Mouse (Mus musculus) urinary bladder, postnatal 4 days (tissue): Measurements from ENCODE around the gene Col8a2.

Experiments
- DNase-seq, 2 experiments: peaks; one replicate each; pipeline ENCODE4 v3.0.0; 2021 to 2022; ENCODE audit warnings: low spot score in 2 of 2

The Col8a2 gene

GRCm38 (mm10) chr4:126260520-126261201, 25.9 kb upstream of the Col8a2 start:
- DNase-seq, result peak; percentile 80 to 82

- DNase-seq, result no peak
These were observed 25.3 kb upstream of the Col8a2 start for GRCm38 (mm10) chr4:126261266-126261665.

- DNase-seq, result no peak
These were observed 24.9 kb upstream of the Col8a2 start for GRCm38 (mm10) chr4:126261675-126262074.

- DNase-seq, result peak; percentile 99
These were observed 24.3 kb upstream of the Col8a2 start, which contains the start of gene Trappc3 for GRCm38 (mm10) chr4:126262119-126262807. Gene Trappc3, plus strand, starts transcription at chr4:126262325.

GRCm38 (mm10) chr4:126269292-126269691, 17.3 kb upstream of the Col8a2 start:
- DNase-seq, result no peak

- DNase-seq, result no peak
These were observed 12.8 kb upstream of the Col8a2 start for GRCm38 (mm10) chr4:126273753-126274152.

GRCm38 (mm10) chr4:126275081-126275480, 11.5 kb upstream of the Col8a2 start:
- no peak for DNase-seq

- DNase-seq, result peak in 1 of 2 experiments; percentile 62
These were observed 10.9 kb upstream of the Col8a2 start for GRCm38 (mm10) chr4:126275681-126276131.

GRCm38 (mm10) chr4:126277906-126278564, 8.6 kb upstream of the Col8a2 start:
- peak in 1 of 2 experiments; percentile 65 for DNase-seq

GRCm38 (mm10) chr4:126278565-126278915, 8.1 kb upstream of the Col8a2 start:
- peak in 1 of 2 experiments; percentile 58 for DNase-seq

GRCm38 (mm10) chr4:126278961-126279360, 7.6 kb upstream of the Col8a2 start:
- no peak for DNase-seq

- DNase-seq, result no peak
These were observed 4.9 kb upstream of the Col8a2 start for GRCm38 (mm10) chr4:126281706-126282105.

GRCm38 (mm10) chr4:126283582-126283981, 3.0 kb upstream of the Col8a2 start:
- no peak for DNase-seq

GRCm38 (mm10) chr4:126287302-126287995, 856 bp downstream of the Col8a2 start:
- peak in 1 of 2 experiments; percentile 58 for DNase-seq

- DNase-seq, result peak in 1 of 2 experiments; percentile 61
These were observed 1.6 kb downstream of the Col8a2 start for GRCm38 (mm10) chr4:126288085-126288666.

GRCm38 (mm10) chr4:126290314-126290713, 3.7 kb downstream of the Col8a2 start:
- no peak for DNase-seq

GRCm38 (mm10) chr4:126291196-126291595, 4.6 kb downstream of the Col8a2 start:
- DNase-seq, result peak in 1 of 2 experiments; percentile 58

GRCm38 (mm10) chr4:126295152-126295551, 8.6 kb downstream of the Col8a2 start:
- DNase-seq, result no peak

- no peak for DNase-seq
These were observed 9.3 kb downstream of the Col8a2 start for GRCm38 (mm10) chr4:126295937-126296336.

GRCm38 (mm10) chr4:126296617-126297101, 10.1 kb downstream of the Col8a2 start:
- DNase-seq, result peak; percentile 70 to 80

- no peak for DNase-seq
These were observed 14.5 kb downstream of the Col8a2 start for GRCm38 (mm10) chr4:126300916-126301583.
